Mouse (Mus musculus) 3T3-L1 (cell line): ENCODE results near the gene Nhsl2.
"Not testable (repeated sequence)": the region's sequence is repeated elsewhere in the genome, so short reads cannot be mapped to it uniquely, and the experiment has no call there.

Source experiments
- DNase-seq: peaks from one replicate; pipeline ENCODE4 v3.0.0-alpha.2; 2015; ENCODE audit warnings: low read depth, low spot score

Nhsl2 gene

DNA sequence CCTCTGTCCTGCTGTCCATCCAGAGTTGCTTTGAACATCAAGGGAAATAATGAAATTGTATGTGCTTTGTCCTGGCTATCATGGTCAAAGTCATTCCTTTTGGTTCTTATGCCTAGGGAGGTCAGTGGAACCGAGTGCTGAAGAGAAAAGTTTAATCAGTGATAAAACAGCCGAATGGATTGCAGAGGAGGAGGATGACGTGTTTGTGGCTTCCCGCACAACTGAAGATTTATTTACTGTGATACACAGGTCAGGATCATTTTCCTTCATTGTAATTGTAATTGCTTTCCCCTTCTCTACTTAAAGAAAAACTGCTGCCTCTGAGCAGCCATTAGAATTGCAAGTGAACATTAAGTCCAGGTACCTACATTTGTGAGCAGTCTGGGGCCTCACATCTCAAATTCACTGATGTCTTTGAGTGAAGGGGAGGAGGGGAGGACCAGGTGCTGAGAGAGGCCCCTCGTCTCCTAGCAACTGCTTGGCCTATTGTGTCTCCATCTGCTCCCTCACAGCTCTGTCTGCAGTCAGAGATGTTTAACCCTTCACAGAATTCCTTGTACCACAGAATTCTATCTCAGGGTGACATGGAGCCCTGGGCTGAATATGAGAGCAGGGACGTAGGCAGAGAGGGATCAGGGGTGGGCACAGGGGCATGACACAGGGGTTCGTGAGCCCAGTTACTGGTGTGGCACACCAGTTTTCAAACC is 232.5 kb downstream of the Nhsl2 start:
- DNase-seq = no peak

DNA sequence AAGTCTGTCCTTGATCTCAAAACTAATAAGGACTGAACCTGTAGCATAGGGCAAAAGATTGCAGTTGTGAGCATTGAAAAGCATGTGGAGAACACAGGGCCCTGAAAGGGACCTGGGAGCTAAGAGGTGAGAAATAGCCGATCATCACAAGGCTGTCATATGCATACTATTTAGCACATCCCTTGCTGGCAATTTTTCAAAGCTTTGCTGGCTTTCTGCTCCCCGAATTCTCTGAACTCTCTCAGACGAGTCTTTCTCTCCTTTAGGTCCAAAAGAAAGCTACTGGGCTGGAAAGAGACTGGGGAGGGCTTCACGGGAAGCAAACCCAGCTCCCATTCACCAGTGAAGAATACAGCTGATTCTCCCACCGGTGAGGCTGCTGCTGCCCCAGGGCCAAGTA is 233.2 kb downstream of the Nhsl2 start:
- DNase-seq = no peak

DNA sequence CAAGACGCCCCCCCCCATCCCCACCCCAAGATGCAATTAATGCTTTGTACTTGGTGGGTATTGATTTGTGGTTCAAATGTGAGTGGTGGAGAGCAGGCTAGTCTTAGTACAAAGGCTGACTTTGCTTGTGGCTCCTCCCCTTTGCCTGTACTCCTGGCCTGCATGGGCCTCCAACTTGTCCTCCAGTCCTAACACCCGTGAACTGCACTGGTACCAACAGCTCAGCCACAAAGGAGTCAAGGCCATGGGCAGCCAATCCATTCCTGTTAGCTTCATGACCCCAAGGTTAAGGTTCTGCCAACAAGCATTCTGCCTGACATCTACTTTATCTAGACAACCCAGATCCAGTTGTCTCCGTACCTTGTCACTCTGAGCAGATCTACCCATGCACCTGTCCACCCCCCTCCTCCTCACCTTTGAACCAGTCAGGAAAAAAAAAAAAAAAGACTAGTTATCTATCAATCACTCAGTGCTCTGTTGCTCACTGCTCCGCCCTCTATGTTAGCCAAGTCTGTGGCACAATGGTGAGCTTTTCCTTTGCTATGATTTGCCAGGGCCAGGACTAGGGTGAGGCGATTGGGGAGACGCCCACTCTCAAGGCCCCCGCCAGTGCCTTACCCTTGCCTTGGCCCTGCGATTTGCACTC is 236.7 kb downstream of the Nhsl2 start:
- DNase-seq = no peak

DNA sequence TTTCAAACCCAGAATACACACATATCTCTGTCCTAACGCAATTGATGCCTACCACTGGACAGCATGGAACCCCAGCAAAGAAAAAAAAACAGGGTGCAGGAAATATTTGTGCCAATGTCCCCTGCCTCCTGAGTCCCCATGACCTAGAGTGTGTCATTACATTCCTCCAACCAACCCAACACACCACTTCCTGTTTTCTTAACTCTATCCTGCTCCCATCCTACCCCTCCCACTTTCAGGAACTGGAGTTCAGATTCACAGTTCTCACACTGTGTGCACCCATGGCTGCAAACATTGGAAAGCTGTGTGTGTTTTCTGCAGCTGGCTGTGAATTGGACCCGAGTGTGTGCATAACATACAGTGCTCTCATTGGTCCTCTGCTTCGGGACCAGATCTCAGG is 241.4 kb downstream of the Nhsl2 start:
- DNase-seq = peak; percentile 33

DNA sequence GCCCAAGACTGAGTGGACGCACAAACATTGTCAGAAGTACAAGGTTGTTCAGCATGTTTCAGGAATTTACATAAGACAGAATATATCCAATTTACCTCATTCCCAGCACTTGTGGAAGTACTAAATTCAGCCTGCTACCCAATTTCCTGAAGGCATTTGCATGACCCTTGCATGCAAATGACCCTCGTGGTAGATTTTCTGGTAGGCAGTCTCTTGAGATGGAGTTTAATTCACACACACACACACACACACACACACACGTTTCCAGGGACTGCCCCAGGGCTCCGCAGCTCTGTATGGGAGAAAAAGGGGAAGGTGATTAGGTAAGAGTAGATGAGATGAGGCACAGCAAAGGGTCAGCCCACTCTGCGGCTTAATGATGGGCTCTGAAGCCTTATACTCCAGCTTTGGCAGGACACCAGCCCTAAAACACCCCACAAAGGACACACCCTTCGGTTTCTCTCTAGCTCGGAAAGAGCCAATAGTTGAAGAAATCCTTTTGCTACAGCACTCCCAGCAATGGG is 245.3 kb downstream of the Nhsl2 start:
- no peak for DNase-seq

DNA sequence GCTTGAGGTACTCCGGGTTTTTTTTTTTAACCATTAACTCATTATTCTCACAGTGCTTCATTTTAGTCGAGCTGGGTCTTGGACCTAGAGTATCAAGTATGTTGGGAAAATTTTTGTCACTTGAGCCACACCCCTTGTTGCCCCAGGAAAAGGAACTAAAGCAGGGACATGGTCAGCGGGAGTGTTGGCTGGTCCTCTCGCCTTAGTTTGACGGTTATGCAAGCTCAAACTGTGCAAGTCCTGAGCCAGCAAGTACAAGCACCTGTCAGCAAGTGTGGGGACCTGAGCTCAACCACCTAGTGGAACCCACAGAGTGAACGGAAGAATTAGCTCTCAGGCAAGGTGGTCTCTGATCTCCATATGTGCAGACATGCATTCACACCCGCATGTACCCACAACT is 252.7 kb downstream of the Nhsl2 start:
- no peak for DNase-seq

DNA sequence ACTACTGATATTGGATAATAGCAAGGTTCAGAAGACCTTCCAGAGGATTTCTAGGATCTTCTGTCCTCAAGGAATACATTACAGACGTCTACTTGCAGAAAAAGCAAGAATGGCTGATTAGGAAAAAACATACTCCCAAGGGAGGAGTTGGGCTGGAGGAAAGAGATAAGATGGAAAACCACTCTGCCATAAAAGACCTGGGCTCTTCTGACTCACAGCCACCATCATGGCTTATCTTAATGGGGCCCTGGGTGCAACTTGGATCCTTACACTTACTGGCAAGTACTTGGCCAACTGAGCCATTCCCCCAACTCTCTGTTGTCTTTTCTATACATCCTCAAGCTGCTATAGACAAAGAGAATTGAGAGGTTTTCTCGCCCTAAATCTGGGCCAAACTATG is 254.6 kb downstream of the Nhsl2 start:
- not testable (repeated sequence) for DNase-seq

DNA sequence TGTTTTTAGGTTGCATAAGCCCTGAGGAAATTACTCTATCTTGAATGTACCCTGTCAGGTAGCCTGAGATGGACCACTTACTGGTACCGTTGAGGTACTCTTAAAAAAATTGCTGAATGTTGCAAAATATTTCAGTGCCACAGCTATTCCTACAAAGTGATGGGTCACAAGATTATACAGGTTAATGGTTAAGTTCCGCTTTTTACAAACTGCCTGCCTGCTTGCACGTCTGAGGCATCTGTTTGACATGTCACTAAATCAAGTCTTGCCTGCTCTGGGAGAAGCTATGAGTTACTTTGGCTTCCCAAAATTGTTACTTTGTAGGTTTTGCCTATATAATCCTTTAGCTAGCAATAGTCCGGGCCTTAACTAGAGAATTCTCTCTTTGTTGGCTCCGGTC is 260.2 kb downstream of the Nhsl2 start:
- DNase-seq = not testable (repeated sequence)

DNA sequence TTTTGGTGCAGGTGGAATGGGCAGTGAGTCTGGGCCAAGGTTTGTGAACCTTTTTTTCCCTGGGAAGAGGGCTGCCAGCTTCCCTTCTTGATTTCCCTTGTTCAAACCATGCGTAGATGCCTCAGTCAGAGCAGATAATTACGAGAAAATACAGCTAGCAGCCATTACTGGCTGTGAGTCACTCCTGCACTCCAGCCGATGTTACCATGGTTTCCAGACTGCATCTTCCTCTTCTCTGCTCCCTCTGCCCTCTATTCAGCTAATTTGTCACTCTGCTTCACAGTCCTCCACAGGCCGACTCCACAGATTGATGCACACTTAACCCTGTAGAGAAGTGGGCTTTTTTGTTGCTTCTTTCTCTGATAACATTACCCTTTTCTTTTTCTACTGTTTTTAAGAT is 266.5 kb downstream of the Nhsl2 start:
- DNase-seq = peak; percentile 26

DNA sequence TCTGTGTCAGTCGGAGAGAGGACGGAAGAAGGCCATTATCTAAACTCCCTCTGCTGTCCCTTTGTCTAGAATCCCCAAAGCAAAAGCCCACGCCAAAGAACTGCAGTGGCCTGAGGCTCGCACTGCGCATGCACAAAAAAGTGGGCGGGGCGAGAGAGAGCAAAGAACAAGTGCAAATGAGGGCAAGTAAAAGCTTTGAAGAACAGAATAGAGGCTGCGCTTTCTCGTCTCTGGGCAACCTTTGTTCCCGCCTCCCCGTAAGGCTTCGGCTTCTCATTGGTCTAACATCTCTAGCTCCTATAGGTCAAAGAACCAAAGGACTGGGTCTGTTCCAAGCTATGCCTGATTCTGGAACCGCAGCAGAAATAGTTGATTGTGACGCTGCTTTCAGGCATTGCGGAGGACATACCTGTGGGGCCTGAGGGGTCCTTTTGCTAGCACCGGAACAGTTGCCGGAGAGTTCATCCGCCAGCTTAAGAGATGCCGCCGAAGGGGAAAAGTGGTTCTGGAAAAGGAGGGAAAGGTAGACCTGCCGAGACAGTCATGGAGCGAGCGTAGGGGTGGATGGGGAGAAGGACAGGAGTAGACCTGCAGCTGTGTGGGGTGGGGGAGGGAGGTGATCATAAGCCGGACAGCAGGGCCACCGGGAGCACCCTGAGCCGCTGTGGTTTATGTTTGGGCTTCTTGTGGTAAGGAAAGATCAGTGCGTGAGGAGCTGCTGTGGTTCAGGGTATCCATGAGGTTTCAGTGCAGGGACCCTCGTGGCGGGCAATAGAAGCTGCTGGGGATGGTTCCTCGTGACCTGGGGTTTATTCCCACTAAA is 270.1 kb downstream of the Nhsl2 start, which contains the start of gene Pin4:
Gene Pin4 (plus strand): TSS at position 406 of the 823 bp plus-strand sequence.
- peak; percentile 99 for DNase-seq

DNA sequence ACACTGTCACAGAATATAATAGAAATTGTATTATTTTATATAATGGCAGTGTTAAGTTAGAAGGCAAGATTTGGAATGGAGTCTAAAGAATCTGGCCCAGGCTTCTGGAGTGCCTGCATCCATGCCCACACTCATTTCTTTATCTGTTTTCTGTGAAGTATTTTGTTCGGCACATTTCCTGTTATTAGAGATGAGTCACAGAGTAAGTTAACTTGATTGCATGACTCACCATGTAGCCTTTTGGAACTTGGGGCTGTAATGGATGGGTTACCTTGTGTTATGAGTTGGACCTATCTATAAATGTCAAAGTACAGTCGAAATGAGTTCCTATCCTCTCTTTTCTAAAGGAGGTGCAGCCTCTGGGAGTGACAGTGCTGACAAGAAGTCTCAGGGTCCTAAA is 272.1 kb downstream of the Nhsl2 start:
- peak; percentile 56 for DNase-seq

DNA sequence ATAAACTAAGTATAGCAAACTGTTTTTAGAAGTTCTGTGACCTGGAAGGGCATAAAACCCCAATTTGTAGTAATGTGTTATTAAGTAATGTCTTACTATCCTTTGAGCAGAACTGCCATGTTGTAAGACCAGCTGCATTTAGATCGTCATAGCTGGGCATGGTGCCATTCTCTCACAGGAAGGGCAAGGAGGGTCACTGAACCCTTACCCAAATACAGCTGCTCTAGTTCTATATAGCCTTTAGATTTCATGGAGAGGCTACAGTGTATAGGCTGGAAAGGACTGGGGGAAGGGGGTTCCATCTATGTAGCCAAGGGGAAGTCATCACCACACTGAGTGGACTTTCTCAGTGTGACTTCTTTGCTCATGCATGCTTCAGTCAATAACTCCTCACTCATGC is 292.0 kb downstream of the Nhsl2 start:
- DNase-seq = no peak
